Mouse (Mus musculus): ENCODE data around the gene Hoxb6. TPM values are rescaled to one million over a fixed set of nuclear protein-coding genes. Genes with fewer than 3 reads are reported as not detected.

The Hoxb6 gene
- total RNA-seq, 2 experiments from 2014 or later = 0.38 to 0.54 TPM

DNA sequence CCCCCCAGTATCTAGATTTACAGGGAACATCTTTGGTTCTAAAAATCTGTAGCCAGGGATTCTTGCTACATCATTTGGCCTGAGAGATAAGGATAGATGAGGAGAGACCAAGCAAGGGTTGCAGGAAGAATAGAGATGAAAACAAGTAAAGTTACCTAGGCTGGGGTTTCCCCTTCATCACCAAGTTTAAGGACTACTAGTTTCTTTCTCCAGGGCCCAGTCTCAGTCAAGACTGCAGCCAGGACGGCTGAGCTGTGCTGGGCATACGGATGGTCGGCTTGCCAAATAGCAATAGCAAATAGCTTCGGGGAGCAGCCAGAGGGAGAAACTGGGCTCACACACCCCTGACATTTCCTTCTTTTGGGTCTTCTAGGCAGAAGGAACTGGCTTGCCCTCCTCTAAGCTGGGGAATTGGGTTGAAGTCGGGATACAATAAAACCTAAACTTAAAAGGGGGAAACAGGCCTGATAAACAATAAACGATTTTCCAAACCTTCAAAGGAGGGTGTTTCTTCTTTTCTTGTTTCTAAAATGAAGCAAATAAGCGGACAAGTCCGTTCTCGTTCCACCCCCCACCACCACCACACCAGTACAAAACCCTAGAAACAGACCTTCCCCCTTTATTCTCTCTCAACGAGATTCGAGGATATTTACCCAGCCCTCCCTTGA, 5.8 kb downstream of the Hoxb6 start:
- intact Hi-C loops (cut with DNase I) = no loop called here
- no peak for DNase-seq

DNA sequence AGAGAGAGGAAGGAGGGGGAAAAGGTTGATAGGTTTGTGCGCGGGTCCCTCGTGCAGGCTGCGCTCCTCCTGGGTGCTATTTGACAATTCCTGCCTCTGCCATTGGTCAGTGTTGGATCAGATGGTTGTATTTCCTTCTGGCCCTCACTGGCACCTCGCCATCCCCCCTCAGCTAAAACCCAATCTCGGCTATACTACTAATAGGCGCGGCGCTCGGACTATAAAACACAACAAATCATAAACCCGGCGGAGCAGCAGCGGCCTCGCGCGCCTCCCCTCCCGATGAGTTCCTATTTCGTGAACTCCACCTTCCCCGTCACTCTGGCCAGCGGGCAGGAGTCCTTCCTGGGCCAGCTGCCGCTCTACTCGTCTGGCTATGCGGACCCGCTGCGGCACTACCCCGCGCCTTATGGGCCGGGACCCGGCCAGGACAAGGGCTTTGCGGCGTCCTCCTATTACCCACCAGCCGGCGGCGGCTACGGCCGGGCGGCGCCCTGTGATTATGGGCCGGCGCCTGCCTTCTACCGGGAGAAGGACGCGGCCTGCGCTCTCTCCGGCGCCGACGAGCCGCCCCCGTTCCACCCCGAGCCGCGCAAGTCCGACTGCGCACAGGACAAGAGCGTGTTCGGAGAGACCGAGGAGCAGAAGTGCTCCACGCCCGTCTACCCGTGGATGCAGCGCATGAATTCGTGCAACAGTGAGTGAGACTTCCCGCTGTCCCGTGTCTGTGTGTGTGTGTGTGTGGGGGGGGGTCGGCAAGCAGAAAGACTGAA, 6.8 kb downstream of the Hoxb6 start:
- intact Hi-C loops (cut with DNase I) = no loop called here

DNA sequence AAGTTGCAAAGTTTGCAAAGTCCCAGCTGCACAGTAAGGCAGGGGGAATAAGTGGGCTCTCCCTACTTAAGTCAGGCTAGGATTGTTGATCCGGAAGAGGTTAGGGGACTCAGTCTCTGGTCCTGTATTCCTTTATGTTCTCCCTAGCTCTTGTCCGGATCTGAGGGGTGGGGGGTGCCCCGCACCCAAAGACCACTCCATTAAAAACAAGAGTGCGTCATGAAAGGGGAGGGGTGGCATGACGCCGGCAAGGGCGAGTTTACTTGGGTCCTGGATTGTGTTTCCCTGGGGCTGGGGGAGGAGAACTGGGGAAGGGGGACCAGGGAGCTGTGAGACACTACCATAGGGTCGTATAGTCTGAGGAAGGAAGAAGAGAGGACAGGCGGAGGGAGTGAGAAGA, 7.5 kb downstream of the Hoxb6 start:
- no peak for DNase-seq
- intact Hi-C loops (cut with DNase I) = loop anchor here (5.0 kb wide), 2 partner anchors 113 to 238 kb away; no protein-coding TSS in a partner anchor

More for the DNA sequence above, 6.8 kb downstream of the Hoxb6 start:
- no peak for DNase-seq

DNA sequence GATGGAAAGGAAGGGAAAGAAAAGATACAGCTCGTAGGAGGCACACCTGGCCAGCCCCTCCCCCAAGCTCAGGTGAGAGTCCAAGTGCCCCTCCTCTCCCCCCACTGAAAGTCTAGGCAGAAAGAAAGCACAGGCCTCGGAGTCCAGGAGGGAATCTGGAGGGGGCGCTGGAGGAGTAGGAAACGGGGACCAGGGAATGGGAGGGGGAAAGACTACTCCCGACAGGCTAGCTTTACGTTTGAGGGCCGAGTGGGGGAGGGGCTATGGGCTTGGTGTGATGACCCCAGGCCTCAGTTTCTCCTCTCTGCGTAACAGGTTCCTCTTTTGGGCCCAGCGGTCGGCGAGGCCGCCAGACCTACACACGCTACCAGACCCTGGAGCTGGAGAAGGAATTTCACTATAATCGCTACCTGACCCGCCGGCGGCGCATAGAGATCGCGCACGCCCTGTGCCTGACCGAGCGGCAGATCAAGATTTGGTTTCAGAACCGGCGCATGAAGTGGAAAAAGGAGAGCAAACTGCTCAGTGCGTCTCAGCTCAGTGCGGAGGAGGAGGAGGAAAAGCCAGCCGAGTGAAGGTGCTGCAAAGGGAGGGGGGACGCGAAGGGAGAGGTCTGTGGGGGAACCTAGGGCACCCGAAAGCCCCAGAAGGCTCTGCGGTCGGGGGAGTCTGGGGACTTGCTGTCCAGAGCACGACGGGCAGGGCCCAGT, 8.2 kb downstream of the Hoxb6 start:
- DNase-seq = no peak
- intact Hi-C loops (cut with DNase I) = loop anchor here (5.0 kb wide), 2 partner anchors 112 to 237 kb away; no protein-coding TSS in a partner anchor

DNA sequence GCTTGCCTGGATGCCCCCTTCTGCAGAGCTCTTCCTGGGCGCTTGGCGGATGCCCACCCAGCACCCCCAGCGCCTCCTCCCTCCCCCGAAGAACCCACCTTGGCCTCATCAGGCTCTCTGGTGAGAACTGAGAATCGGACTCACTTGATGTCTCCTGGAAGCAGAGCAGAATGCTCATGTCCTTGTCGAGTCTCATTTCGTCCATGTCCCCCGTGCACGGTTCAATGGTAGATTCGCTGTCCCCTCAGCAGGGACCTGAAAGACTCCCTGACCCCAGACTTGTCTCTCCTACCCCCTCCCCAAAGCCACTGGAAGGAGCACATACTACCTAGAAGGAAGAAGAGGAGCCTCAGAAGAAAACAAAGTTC, 8.8 kb downstream of the Hoxb6 start:
- no peak for DNase-seq
- intact Hi-C loops (cut with DNase I) = loop anchor here (5.0 kb wide), 2 partner anchors 111 to 236 kb away; no protein-coding TSS in a partner anchor

DNA sequence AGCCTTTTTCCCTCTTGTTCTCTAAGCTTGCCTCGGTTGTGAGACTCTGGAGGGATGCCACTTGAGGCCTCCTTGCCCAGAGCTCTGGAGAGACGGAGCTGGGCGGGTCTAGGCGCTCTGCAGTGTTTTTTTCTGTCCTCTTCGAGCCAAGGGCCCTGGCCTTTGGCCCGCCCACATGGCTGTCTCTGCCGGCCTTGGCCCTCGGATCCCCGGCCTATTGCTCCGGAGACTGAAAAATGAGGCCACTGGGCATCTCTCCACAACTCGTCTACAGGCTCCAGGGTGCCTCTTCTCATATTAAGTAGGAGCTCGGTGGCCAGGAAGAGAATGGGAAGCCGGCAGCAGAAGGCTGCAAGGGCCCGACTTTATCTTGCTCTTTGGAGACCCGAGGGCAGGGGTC, 9.6 kb downstream of the Hoxb6 start:
- intact Hi-C loops (cut with DNase I) = loop anchor here (5.0 kb wide), 2 partner anchors 110 to 235 kb away; no protein-coding TSS in a partner anchor
- no peak for DNase-seq

DNA sequence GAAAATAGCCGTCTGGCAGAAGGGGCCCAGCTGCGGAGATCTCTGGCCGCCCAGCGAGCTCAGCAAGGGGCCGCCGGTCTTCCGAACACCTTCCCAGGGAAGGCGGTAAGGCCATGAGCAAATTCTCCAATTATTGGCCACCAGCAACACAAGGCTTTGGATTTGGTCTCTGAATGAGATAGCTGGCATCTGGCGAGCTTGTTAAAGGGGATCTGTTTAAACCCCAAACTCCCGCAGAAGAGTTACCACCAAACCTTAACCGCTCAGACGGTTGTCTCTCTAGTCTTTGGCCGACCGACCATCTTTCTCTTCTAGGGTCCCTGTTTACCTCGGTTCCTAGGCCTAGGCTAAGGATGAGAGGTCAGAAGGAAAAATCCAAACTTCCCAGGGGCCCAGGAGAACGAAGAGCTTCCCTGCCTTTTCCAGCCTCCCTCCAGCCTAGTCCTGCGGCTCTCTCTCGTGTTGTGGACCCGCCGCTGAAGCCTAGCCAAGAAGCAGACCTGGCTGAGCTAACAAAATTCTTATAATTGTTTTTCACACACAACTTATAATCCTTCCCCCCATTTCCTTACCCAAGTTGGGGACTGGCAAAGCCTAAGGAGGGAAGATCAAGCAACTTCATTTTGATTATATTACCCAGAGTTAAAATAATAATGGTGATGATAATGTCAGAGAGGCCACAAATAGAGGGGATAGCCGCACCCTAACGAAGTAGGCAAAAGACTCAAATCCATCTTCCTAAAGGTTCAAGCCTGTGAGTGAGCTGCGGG, 10.3 kb downstream of the Hoxb6 start:
- intact Hi-C loops (cut with DNase I) = loop anchor here (5.0 kb wide), 2 partner anchors 110 to 235 kb away; no protein-coding TSS in a partner anchor
- no peak for DNase-seq

DNA sequence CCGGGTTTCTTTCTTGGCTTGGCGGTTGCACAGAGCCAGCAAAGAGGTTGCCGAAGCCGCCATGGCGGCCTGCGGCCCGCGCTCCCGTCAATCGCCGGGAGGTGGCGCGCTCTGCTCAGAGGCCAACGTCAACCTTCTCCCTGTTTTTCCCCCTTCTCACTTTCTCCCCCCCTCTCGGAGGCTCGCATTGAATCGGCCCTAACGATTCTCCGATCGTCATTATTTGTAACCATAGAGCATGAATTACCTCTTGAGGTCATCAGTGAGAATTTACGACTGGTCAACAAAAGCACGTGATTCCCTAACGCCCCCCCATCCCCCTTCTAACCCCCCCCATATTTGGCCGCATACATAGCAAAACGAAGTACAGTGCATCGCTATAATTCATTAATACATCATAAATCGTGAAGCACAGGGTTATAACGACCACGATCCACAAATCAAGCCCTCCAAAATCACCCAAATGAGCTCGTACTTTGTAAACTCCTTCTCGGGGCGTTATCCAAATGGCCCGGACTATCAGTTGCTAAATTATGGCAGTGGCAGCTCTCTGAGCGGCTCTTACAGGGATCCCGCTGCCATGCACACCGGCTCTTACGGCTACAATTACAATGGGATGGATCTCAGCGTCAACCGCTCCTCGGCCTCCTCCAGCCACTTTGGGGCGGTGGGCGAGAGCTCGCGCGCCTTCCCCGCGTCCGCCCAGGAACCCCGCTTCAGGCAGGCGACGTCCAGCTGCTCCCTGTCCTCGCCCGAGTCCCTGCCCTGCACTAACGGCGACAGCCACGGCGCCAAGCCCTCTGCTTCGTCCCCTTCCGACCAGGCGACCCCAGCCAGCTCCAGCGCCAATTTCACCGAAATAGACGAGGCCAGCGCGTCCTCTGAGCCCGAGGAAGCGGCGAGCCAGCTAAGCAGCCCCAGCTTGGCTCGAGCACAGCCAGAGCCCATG, 11.1 kb downstream of the Hoxb6 start, which contains the start of gene Hoxb5:
Gene Hoxb5 (plus strand): TSS at position 186 of the 949 bp plus-strand sequence.
- peak in 1 of 2 experiments; percentile 44 for DNase-seq
- intact Hi-C loops (cut with DNase I) = loop anchor here (5.0 kb wide), 2 partner anchors 109 to 234 kb away; no protein-coding TSS in a partner anchor

DNA sequence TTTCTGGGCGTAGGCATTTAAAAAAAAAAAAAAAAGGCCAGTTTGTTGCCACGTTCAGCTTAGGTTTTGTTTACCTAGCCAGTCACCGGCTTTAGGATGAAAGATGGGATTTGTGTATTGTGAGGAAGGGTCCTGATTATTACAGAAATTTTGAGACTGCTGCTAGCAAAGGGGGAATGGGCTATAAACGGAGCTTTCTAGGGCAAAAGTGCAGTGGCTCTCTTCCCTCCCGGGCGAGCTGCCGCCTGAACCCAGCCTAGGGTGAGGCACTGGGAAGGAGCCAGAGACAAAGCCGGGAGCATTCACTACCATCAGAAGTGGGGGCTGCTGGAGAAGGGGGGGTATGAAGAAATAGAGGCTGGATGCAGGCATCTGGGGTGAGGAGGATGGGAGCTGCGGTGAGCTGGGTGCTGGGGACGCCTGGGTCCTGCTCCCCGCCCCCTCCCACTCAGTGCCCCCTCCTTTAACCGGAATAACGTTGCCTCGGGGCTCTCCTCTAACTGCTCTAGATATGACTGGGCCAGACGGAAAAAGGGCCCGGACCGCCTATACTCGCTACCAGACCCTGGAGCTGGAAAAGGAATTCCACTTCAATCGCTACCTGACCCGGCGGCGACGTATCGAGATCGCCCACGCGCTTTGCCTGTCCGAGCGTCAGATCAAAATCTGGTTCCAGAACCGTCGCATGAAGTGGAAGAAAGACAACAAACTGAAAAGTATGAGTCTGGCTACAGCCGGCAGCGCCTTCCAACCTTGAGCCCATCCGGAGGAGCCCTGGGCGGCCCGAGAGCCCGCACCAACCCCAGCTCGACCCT, 12.3 kb downstream of the Hoxb6 start:
- DNase-seq = no peak
- intact Hi-C loops (cut with DNase I) = loop anchor here (5.0 kb wide), 2 partner anchors 108 to 233 kb away; no protein-coding TSS in a partner anchor

DNA sequence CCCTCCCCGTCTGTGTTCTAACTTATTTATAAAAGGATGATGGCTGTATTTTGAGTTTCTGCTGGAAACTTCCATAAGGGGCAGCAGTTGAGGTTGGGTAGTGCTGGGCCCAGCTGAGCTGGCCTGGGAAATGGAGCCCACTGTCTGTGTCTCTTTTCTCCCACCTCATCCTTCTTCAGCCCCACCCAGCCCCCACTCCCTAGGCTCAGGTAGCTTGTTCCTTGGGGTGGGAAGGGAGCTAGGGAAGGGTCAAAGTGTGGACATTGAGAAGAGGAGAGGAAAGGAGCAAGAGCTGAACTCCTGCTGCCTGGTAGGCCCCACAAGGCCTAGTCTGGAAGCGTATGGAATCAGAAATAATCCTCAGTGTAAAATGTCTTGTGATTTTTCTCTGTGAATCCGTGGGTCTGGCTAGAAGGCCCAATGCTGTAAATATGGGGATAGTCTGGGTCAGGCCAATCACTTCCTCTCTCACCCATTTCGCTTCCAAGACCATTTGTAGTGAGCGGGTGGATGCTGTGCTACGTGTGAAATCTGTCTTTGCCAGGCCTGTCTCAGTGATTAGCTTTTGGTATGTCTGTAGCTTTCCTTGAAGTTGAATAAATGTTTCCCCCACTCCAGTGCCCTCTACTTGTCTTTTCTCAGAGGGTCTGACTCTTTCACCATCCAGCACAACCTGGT, 13.4 kb downstream of the Hoxb6 start:
- intact Hi-C loops (cut with DNase I) = no loop called here
- DNase-seq = no peak

DNA sequence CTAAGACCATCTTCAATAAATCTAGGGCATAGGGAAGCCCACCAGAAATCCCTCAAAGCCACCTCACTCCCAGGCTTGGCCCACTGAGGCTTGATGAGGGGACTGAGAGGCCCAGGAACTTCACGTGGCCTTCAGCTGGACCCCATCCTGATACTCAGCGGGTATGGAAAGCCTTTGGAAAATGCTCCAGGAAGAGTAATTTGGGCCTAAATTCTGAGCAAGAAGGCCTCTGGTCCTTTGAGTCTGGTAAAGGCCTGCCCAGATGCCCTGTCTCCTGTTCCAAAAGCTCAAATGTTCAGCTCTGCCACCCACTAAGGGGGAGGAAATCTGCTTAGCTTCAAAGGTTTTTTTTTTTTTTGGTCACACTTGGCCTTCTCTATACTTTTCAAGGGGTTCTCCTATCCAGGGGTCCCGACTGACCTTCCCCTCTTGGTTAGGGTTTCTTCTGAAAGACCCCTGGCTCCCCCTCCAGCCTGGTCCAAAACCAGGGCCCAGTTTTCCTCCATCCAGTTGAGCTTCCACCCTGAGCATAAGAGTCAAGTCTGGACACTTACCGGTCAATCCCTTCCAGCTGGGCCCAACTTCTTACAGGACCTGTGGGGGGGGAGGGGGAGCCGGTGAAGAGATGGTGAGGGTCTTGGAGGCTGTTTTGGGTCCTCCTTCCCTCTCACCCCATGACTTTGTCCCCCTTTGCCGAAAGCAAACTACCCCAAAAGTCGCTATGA, 14.1 kb downstream of the Hoxb6 start:
- intact Hi-C loops (cut with DNase I) = no loop called here
- DNase-seq = no peak

DNA sequence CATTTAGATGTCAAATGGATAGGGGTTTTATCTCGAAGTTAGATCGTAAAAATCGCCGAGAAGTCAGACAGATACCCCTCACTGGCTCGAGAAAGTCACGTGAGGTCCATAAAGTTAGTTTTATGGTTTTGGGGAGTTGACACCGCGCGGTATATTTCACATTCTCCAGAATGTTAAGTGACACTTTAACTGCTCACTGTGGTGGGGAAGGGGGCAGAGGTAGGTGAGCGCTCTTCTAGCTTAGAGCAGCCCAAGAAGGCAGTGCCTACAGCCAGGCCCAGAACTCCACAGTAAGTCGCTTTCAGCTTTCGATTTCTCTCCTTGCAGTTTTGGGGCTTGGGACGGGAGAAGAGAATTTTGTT, 14.6 kb downstream of the Hoxb6 start:
- no peak for DNase-seq
- intact Hi-C loops (cut with DNase I) = no loop called here

DNA sequence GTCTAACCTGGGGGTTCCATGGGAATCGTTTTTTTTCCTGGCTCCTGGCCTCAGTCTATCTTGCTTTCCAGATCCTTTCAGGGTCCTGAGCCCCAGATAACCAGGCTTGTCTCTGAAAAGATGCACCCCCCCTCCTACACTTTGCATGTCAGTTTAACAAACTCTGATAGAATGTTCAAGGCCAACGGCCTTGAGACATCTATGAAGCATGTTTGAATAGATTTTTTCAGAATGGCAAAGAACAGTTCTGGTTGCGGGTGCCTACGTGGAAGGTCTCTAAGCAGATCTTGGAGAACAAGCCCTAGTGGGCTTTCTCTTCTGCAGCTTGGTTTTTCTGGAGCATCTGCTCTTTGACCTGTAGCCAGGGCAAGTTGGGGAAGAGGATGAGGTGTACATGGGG, 16.5 kb downstream of the Hoxb6 start:
- intact Hi-C loops (cut with DNase I) = no loop called here
- no peak for DNase-seq

DNA sequence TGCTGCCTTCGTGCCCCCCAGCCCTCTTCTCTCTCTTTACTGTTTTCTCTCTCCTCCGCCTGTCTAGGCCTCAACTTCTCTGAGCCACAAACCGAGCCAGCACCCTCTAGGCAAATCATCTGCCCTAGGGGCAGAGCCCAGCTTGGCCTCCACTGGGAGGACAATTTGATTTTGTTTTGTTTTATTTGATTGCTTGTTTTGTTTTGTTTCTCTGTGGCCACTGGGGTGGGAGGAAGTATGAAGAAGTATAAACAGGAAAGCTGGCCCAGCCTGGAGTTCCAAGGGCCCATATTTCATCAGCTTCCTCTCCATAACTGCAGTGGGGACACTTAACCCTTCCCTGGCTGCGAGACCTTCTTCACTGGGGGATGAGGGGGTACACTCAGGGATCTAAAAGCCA, 17.0 kb downstream of the Hoxb6 start:
- DNase-seq = no peak
- intact Hi-C loops (cut with DNase I) = no loop called here

DNA sequence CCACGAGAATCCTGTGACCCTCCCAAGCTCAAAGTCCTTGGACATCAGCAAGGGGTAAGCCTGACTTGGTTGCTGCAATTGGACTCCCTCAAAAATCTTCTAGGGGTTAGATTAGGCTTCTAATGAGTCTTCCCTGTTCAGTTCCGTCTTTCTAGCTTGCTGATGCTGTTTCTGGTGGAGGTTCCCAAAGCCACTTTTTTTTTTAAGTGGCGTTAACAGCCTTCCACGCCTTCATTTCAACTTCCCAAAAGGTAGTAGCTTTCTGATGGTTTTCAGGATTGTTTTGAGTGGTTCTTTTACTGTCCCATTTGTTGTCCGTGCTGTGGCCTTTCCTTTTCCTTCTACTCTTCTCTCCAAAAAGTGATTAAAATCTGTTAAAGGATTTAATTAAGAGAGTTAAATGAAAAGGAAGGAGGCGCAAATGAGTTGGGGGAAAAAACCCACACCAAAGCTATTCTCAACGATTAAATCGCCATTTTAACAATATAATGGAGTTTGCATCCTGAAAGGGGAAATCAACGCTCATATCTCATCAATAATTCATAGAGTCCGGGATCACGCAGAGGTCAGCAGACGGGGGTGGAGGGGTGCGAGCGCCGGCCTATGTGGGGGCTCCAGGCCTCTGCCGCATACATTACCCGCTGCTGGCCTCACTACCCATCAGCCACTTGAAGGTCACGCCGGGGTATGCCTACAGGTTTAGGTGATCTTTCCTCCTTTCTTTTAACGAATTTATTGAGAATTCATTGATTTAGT, 18.1 kb downstream of the Hoxb6 start:
- intact Hi-C loops (cut with DNase I) = no loop called here
- no peak for DNase-seq

DNA sequence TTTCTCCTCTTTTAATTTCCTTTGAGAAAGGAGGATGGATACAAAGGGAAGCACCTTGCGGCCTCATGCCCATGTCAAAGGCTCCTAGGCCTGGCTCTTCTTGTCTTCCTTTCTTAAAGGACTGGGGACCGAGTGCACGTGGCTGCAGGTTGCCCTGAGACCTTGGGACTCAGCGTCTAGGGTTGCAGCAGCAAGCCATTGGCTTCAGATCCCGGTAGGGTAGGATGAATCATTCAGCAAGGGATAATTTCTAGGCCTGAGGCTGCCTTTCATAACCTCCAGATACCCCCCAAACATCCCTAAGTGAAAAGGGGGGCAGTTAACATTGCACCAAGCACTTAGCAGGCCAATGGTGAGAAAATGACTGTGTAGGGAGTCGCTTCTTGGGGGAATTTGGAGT, 18.8 kb downstream of the Hoxb6 start:
- DNase-seq = no peak
- intact Hi-C loops (cut with DNase I) = no loop called here
